Mouse (Mus musculus) ovary, adult 18-20 months (tissue): ENCODE results near the gene Plekhb1.
A peak's percentile ranks its signal among the peaks of the same experiment; 100 is the strongest.

Experiments
- DNase-seq: peaks from one replicate; pipeline ENCODE4 v3.0.0; 2022; ENCODE audit warnings: low spot score, mixed read lengths

Plekhb1 gene

DNA sequence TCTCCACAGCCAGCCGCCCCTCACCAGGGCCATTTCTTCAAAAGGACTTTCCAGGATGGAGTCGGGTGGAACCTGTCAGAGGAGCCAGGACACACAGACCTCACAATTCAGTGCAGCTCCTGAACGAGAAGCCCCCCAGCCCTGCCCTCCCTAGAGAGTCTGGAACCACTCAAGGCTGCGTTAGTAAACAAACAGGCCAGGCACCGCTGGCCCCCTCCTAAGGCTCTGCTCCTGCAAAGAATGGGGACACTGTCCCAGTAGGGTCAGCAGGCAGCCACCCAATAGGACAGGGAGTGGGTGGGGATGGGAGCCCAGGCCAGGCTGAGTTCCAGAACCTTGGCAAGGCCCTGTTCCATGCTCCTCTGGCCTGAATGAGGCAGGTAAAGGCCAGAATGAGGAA, 5.5 kb downstream of the Plekhb1 start:
- DNase-seq: no peak

DNA sequence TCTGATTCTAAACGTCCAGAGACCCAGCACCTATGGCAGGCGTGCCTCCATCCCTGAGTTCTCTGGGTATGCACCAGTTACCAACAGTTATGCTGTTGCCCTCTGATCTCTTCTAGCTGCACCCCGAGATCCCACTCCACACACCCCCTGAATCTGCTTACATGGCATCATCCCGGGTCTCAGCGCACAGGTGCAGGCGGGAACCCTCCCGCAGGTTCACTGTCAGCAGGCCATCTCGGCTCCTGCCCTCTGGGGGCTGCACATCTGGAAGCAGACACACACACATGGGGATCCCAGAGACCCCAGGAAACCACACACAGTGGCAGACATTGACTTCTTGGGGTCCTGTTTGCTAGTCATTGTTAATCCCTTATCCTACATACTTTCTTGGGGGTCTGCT, 7.8 kb downstream of the Plekhb1 start:
- DNase-seq: no peak

DNA sequence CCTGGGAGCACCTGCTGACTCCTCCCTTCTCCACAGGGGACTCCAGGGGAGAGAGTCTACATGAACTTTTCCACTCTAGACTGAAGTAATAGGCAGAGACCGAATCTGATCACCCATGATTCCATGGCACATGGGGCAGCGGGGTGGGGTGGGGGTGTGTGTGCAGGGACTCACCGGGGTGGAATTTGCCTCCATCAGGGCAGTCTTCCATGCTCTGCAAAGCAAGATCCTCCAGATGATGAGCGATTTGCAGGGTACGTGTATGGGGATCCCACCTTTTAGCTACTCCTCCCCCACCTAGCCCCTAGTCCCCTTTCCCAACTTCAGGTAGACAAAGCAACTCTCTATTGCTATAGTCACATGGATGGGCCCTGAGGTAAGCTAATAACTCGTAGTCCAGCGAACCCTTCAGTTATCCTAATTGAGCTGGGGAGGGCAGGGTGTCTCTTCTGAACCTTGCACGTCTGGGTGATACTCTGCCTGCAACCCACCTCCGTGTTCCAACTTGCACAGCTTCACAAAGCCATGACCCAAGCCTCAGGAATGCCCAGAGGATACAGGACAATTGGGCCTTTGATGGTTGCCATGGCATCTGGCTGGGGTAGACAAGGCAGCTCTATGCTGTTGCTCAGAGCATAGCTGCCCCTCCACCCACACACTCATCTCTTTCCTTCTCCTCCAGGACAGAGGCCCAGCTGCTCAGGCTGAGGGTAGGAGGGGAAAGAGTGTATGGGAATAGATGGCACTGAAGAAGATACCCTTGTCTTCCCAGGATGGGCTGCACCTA, 8.5 kb downstream of the Plekhb1 start:
- no peak for DNase-seq

DNA sequence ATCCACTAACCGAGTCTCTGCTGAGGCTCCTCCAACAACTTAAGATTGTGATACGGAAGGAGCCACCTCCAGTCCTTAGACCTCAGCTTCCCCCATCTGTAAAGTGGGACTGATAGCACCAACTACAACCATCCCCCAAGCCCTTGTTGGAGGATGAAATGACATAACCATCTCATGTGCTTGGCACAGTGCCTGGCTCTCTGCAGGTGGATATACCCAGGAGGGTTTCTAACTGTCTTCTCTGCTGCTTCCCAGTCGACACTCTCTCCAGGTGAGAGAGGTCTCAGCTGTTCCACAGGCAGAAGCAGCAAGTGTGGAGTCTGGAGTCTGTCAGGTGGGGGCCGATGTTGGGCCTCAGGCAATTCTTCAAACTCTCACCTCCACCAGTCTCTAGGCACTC, 11.2 kb downstream of the Plekhb1 start:
- DNase-seq: no peak

DNA sequence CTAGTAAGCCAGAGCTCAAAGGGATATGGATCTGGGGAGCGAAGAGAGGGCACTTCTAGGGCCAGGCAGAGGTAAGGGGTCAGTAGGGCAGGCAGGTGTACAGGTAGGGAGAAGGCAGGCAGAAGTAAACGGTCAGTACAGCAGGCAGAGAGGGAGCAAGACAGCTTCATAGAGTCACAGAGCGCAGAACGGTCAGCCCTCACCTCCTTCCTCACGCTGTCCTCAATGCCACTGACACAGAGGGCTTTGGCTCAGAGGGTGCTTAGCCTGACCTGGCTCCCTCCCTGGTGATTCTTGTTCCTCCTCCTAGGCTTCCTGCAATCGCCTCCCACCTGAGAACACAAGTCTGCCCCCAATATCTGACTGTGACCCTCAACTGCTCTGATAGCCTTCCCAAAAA, 11.8 kb downstream of the Plekhb1 start:
- no peak for DNase-seq

DNA sequence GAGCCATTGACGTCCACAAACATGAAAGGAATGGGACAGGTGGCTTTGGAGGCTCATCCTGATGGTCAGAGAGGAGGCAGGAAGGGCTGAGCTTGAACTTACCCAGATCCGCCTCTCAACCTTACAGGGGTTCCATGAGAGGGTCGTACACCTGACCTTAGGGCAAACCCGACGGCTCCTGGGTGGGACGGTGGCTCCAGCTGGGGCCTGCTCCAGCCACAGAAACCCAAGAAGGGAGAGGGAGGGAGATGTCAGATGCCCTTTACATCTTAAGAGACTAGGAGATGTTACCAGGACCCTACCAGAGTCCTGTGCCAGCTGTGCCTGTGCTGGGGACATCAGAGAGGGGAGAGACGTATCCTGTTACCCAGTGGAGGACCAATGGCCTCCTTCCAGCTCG, 12.4 kb downstream of the Plekhb1 start:
- DNase-seq: no peak

DNA sequence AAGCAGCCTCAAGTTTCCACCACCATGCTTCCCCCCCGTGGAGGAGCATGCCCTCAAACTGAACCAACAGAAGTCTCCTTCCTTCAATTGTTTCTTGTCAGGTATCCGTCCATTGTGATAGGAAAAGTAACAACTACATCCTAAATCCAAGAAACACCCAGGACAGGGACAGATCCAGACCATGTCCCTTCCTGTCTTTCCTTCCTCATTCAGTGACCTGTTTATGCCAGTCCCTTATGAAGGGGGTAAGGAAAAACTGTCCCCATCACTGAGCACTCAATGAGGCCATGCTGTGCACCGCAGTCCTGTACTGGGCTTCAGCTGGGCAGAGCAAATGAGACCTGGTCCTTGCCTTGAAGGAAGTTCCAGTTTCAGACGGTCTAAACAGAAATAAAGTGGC, 13.1 kb downstream of the Plekhb1 start:
- no peak for DNase-seq

DNA sequence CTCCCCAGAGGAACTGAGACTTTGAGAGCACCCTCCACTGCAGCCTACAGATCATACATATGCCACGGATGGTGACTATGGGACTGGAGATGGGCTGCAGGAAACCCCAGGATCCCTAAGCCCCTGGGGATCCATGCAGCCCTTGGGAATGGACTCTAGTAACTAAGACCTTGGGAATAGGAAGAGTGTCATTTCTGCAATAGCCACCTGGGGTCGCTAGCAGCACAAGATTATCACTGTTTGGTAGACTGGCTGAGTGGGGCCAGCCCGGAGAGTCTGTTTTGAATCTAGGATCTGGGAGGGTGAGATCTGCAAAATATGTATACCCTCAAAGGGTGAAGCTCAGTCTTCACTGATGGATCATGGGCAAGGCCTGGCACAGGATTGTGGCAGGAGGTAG, 17.1 kb downstream of the Plekhb1 start:
- DNase-seq: no peak

DNA sequence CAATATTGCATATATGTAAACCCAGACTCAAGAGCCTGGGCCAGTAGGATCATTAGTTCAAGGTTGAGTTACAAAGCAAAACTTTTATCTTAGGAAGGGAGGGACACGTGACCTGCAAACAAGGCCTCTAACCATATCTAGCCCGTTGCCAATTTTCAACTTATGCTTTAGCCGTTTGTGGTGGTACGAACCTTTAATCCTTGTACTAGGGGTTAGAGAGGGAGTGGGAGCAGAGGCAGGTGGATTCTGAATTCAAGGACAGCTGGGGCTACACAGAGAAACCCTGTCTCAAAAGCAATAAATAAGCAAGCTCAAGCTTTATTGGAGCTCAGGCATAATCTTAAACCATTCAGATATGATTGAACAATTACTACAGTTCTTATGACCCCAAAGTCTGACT, 19.8 kb downstream of the Plekhb1 start:
- no peak for DNase-seq

DNA sequence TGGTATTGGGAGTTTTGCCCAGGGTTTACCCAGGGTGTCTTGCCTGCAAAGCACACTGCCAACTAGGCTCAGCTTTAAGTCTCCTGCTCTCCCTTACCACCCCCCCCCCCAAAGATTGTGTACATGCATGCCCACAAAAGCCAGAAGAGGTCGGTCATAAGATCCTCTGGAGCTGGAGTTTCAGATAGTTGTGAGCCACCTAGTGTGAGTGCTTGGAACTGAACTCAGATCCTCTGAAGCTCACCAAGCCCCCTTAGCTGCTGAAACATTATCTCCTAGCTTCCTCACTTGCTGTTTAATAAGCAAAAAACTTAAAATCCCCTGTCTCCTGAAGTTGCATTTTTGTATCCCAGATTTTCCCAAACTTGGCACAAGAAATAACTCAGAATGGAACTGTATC, 24.6 kb downstream of the Plekhb1 start:
- no peak for DNase-seq

DNA sequence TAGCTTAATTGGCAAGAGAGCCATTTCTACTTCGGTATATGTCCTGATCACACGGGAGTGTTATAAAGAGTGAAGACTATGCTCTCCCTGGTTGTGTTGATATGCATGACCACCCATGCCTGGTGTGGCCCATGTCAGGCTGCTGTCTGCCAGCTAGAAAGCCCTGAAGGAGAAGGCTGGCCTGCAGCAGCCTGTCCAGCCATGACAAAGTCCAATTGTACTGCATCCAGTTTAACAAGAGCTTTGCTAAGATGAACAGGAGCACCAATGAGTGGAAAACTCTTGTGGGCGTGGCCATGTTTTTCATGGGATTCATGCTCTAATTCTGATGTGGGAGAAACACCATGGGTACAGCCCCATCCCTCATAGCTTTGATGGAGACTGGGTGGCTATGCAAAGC, 37.7 kb downstream of the Plekhb1 start:
- no peak for DNase-seq

DNA sequence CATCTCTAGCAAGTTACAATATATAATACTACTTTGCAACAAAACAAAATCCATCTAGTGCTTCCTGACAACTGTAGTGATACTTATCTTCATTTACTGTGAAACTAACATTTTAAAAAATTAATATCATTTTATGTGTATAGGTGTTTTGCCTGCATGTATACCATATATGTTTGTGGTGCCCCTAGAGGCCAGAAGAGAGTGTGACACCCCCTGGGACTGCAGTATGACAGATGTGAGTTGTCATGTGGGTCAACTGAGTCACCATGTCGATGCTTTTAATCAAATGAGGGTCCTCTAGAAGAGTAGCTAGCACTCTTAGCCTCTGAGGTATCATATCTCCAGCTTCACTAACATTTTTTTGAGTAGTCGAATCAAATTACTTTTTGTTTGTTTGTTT, 39.9 kb downstream of the Plekhb1 start:
- no peak for DNase-seq

DNA sequence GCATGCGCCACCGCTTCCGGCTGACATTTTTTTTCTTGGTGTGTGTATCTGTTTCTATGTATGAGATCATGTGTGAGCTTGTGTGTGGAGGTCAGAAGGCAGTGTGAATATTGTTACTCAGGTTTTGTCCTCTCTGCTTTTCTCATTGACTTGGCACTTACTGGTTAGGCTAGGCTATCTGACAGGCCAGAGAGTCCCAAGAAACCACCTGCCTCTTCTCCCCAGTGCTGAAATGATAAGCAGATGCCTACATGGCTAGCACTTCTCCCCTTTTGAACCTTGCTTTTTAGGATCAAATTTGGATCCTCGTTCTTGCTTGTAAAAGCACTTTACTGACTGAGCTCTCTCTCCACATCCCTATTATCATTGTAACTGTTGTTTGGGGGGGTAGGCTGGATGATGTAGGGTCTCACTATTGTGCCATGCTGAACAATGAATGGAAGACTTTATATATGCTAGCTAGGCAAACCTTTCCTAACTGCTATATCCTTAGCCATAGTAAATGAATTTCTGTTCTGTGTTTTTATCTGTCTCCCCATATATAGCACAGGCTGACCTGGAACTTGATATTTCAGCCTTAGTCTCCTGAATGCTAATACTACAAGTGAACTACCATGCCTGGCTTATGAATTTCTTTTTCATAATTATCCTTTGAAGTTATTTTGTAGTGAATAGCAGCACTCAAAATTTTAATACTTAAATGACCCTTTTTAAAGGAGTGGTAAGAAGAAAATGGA, 45.9 kb downstream of the Plekhb1 start:
- DNase-seq: no peak

DNA sequence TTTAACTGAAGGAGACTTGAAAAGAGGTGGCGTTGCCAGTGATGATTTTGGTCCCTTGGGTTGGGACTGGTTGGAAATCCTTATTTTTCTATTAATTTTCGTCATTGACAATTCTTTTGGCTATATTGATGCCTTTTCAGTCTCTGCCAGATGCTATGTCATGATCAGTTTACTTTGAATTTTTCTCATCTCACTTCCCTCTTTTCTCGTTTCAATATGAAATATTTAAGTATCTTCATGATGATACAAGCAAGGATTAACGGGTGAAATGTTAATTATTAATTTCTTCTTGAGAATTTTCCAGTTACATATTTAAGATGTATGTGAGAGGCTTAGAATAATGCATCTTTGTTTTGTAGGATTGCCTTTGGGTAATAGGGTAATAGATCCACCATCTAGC, 53.3 kb downstream of the Plekhb1 start:
- DNase-seq: no peak

DNA sequence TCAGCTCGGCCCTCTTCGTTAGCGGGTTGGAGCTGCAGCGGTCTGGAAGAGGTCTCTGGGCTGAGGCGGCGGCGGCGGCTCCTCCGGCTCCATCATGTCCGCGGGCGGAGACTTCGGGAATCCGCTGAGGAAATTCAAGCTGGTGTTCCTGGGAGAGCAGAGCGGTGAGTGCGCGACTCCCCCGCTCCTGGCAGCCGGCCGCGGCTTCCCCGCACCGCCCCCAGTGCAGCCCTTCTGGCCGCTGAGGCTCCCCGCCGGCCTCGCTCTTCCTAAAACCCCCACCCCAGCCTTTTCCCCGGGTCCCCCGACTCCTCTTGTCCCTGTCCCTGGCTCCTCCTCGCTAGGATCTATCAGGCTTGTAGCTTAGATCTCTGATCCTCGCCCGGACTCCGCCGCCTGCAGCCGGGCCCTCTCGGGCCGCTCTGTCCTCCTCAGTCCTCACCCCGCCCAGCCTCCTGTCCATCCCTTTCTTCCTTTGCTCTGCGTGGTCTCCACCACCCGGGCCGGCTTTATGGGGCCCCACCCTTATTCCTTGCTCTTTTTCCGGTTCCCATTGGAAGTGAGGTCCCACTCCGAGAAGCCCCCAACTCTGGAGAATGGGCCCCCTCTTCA, 54.0 kb downstream of the Plekhb1 start, which contains the start of gene Mrpl48:
Mrpl48 (minus strand) TSS at position 172 of the 612 bp plus-strand sequence.
- DNase-seq: peak; percentile 51

DNA sequence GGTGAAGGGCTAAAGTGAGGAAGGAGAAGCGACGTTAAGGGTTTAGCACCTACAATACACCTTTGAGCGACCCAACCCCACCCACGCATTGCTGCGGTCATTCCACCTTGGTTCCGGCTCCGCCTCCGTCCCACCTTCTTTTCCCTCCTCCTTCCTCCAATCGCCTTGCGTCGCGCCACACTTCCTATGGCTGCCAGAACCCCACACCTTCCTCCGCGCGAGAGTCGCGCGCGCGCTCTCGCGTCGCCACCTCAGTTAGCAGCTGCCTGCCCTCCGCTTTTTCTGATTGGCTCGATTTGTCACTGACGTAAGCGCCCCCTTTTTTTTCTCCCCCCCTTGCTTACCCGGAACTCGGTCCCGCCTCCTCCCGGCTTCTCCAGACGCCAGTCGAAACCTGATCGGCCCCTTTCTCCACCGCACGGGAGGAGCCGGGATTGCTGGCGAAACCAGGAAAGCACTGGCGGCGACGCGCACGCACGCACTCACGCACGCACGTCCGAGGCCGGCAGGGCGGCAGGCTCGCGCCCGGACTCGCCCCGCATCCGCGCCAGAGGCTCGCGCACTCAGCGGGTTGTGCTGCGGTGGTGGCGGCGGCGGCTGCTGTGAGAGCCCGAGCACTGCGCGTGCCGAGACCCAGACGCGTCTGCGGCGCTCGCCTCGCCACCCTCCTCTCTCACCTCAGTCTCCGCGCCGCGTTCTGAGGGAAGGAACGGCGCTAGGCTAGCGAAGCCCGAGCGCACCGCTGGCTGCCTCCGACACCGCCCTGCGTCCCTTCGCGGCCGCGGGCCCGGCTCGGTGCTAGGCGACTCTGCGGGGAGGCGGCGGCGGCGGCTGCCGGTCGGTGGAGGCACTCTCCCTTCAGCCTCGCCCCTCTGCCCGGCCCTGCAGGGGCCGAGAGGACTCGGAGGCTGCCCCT, 54.7 kb downstream of the Plekhb1 start, which contains the start of gene Rab6a:
Rab6a (plus strand) TSS at position 197 of the 916 bp plus-strand sequence.
- peak; percentile 99 for DNase-seq

DNA sequence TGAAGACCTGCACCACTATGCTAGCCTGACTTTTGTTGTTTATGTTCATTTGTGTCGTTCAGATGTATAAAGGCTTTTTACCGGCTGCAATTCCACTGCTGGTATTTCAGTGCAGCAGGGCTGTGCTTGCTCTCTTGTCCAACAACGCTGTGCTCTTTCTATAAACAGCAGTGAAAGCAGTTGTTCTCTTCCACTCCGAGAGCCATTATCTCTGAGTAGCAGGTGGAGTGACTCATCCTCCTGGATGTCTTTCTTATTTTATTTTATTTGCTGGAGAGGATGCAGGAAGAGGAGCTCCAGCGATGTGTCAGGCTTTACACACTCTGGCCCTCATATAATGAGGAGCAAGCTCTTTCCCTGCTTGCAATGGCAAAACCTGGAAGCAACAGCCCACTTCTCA, 62.0 kb downstream of the Plekhb1 start:
- DNase-seq: no peak

DNA sequence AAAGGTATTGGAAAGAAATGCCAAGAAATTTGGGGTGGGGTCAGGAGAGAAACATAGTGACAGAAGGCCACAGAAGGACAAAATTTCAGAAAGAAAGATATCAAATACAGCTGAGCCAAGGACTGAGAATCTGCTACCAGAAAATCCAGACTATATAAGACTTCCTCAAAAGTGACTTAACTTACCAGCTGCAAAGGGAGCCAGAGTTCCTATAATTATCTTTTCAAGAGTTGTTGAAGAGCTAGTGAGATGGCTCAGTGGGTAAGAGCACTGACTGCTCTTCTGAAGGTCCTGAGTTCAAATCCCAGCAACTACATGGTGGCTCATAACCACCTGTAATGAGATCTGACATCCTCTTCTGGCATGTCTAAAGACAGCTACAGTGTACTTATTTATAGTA, 68.9 kb downstream of the Plekhb1 start:
- no peak for DNase-seq
